Mouse (Mus musculus): ENCODE measurements around the gene Trim72. TPM values are rescaled to one million over a fixed set of nuclear protein-coding genes. Genes with fewer than 3 reads are reported as not detected.

Trim72 gene
- under 1 TPM; 0.02 to 0.72 TPM for polyA plus RNA-seq (2012; fragmentation: generic; extraction: Trizol)

DNA sequence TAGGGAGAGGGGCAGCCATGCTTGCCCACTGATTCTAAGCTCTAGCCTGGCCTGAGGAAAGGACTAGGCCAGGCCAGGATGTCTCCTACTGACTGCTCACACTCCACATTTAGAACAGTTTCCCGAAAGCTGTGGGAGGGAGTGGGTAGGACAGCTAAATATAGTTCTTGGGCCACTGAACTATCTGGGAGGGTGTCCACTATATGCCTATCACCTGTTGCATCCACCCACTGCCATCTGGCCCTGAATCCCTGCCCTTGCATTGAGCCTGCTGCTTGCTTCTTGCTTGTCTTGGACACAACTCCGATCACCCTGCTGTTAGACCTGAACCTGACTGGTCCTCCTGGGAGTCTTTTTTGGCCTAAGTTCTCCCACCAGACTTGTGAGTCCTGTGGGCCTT, at the start of gene Trim72:
Trim72 (plus strand) TSS at position 262 of the 400 bp plus-strand sequence.

DNA sequence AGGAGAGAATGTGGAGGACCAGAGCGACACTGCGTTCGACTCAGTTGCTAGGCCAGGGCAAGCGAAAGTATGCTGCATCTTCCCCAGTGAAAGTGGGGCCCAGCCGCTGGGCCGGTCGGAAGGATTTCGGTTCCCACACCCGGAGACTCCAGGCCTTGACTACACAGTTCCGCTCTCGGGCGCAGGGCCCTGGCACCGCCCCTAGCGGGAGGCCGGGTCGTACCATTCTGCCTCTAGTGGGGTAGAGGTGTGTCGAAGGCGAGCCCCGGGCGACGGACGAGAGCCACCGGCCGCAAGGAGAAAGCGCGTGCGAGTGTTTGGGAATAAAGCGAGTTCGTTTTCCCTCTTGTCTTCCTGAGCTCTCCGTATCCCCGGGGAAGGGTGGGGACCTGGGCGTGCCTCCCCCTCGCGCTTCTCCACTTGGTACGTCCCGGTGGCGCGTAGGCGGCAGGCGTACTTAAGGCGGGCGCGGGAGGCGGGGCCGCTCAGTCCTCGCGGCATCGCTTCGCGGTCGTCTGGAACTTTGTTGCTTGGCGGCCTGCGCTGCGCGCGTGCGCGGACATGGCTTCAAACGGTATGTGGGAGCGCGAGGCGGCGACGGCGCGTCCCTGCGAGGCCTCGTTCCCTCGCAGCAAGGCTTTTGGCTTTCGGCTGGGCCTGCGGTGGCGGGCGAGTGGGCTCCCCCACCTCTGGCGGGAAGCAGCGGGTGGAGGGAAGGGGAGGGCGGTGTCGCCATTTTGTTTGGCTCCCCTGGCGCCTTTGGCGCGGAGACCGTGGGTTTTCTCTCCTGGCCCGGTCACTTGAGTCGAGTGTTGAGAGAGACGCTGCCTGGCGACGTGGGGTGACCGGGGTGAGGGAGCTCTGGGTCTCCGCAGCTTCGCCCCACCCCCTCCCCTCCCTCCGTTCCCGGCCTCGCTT, 36.5 kb upstream of the Trim72 start, which contains the start of gene Fus:
Fus (plus strand) TSS at position 454 of the 918 bp plus-strand sequence.

DNA sequence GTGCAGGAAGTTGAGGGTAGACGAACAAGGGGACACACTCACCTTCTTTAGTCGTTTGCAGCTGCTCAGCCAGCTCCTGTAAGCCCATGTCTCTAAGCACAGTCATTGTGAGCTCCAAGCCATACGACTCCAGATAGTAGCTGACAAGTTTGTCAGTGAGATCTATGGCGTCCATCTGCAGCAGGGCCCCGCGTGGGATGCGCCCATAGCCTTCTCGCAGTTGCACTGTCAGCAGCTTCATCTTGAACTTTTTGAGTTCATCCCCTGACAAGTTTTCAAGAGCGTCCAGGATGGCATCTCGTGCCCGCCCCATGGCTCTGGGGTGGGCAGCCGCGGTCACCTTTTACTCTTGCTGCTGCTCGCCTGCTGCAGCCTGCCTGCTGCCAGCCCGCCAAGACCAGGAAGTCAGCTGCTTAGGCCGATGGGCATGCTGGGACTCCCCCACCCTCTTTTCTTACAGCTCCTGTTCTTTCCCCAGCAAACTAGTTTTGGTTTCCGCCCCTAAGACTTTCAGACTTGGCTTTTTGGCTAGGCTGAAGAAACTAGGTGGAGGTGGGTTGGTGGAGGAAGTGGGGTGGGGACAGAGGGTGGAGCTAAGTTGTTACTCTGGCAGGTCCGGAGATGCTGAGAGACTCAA, 10.3 kb upstream of the Trim72 start, which contains the start of gene Pycard:
Pycard (minus strand) TSS at position 527 of the 637 bp plus-strand sequence.

Other genes starting within 250 kb of the Trim72 start
- 10 to 100 TPM; 15.6 to 39.0 TPM for gene Orai3, start 234.1 kb upstream of the Trim72 start, polyA plus RNA-seq (2012; fragmentation: generic; extraction: Trizol)
- gene Setd1a, start 227.3 kb upstream of the Trim72 start, polyA plus RNA-seq (2012; fragmentation: generic; extraction: Trizol) = 10 to 100 TPM in 1 of 2 experiments, 1 to 10 TPM in 1; 5.5 to 15.8 TPM
- gene Gm49388, start 218.3 kb upstream of the Trim72 start, polyA plus RNA-seq (2012; fragmentation: generic; extraction: Trizol) = under 1 TPM in 1 of 2 experiments, not detected in 1; 0.13 TPM
- gene Hsd3b7, start 203.3 kb upstream of the Trim72 start, polyA plus RNA-seq (2012; fragmentation: generic; extraction: Trizol) = 10 to 100 TPM in 1 of 2 experiments, 1 to 10 TPM in 1; 9.4 to 28.8 TPM
- 10 to 100 TPM; 23.3 to 77.8 TPM for gene Stx4a, start 179.7 kb upstream of the Trim72 start, polyA plus RNA-seq (2012; fragmentation: generic; extraction: Trizol)
- gene Stx1b, start 179.4 kb upstream of the Trim72 start, polyA plus RNA-seq (2012; fragmentation: generic; extraction: Trizol) = under 1 TPM in 1 of 2 experiments, not detected in 1; 0.35 TPM
- gene Zfp646, start 127.7 kb upstream of the Trim72 start, polyA plus RNA-seq (2012; fragmentation: generic; extraction: Trizol) = 10 to 100 TPM in 1 of 2 experiments, 1 to 10 TPM in 1; 2.0 to 13.2 TPM
- gene Zfp668, start 127.1 kb upstream of the Trim72 start, polyA plus RNA-seq (2012; fragmentation: generic; extraction: Trizol) = 10 to 100 TPM; 10.9 to 12.1 TPM
- 1 to 10 TPM in 1 of 2 experiments, under 1 TPM in 1; 0.22 to 2.9 TPM for gene Prss53, start 113.0 kb upstream of the Trim72 start, polyA plus RNA-seq (2012; fragmentation: generic; extraction: Trizol)
- gene Gm21974, start 108.5 kb upstream of the Trim72 start, polyA plus RNA-seq (2012; fragmentation: generic; extraction: Trizol) = not detected
- 100 to 1,000 TPM in 1 of 2 experiments, 10 to 100 TPM in 1; 75.2 to 309 TPM for gene Vkorc1, start 108.3 kb upstream of the Trim72 start, polyA plus RNA-seq (2012; fragmentation: generic; extraction: Trizol)
- gene Bckdk, start 99.9 kb upstream of the Trim72 start, polyA plus RNA-seq (2012; fragmentation: generic; extraction: Trizol) = 10 to 100 TPM; 53.8 to 95.6 TPM
- gene Kat8, start 91.4 kb upstream of the Trim72 start, polyA plus RNA-seq (2012; fragmentation: generic; extraction: Trizol) = 10 to 100 TPM in 1 of 2 experiments, 1 to 10 TPM in 1; 8.2 to 22.4 TPM
- under 1 TPM in 1 of 2 experiments, not detected in 1; 0.05 TPM for gene Prss8, start 73.8 kb upstream of the Trim72 start, polyA plus RNA-seq (2012; fragmentation: generic; extraction: Trizol)
- gene Prss36, start 57.2 kb upstream of the Trim72 start, polyA plus RNA-seq (2012; fragmentation: generic; extraction: Trizol) = 10 to 100 TPM in 1 of 2 experiments, 1 to 10 TPM in 1; 4.6 to 11.2 TPM
- gene Fus, start 36.5 kb upstream of the Trim72 start, polyA plus RNA-seq (2012; fragmentation: generic; extraction: Trizol) = 100 to 1,000 TPM; 140 to 298 TPM
- under 1 TPM; 0.01 to 0.28 TPM for gene Pycard, start 10.1 kb upstream of the Trim72 start, polyA plus RNA-seq (2012; fragmentation: generic; extraction: Trizol)
- not detected for gene Itgam, start 58.7 kb downstream of the Trim72 start, polyA plus RNA-seq (2012; fragmentation: generic; extraction: Trizol)
- not detected for gene Gm49368, start 58.7 kb downstream of the Trim72 start, polyA plus RNA-seq (2012; fragmentation: generic; extraction: Trizol)
- gene Itgax, start 125.6 kb downstream of the Trim72 start, polyA plus RNA-seq (2012; fragmentation: generic; extraction: Trizol) = not detected
- gene Itgad, start 150.4 kb downstream of the Trim72 start, polyA plus RNA-seq (2012; fragmentation: generic; extraction: Trizol) = not detected
- gene Cox6a2, start 202.4 kb downstream of the Trim72 start, polyA plus RNA-seq (2012; fragmentation: generic; extraction: Trizol) = under 1 TPM; 0.14 to 0.90 TPM
- gene Armc5, start 233.4 kb downstream of the Trim72 start, polyA plus RNA-seq (2012; fragmentation: generic; extraction: Trizol) = 10 to 100 TPM; 12.7 to 12.8 TPM
- 1 to 10 TPM in 1 of 2 experiments, under 1 TPM in 1; 0.51 to 3.1 TPM for gene 9130023H24Rik, start 234.1 kb downstream of the Trim72 start, polyA plus RNA-seq (2012; fragmentation: generic; extraction: Trizol)
- 100 to 1,000 TPM in 1 of 2 experiments, 10 to 100 TPM in 1; 59.9 to 101 TPM for gene Tgfb1i1, start 242.9 kb downstream of the Trim72 start, polyA plus RNA-seq (2012; fragmentation: generic; extraction: Trizol)